8 mouse cellular contexts compared by ENCODE assay signal in the genomic region with DNA sequence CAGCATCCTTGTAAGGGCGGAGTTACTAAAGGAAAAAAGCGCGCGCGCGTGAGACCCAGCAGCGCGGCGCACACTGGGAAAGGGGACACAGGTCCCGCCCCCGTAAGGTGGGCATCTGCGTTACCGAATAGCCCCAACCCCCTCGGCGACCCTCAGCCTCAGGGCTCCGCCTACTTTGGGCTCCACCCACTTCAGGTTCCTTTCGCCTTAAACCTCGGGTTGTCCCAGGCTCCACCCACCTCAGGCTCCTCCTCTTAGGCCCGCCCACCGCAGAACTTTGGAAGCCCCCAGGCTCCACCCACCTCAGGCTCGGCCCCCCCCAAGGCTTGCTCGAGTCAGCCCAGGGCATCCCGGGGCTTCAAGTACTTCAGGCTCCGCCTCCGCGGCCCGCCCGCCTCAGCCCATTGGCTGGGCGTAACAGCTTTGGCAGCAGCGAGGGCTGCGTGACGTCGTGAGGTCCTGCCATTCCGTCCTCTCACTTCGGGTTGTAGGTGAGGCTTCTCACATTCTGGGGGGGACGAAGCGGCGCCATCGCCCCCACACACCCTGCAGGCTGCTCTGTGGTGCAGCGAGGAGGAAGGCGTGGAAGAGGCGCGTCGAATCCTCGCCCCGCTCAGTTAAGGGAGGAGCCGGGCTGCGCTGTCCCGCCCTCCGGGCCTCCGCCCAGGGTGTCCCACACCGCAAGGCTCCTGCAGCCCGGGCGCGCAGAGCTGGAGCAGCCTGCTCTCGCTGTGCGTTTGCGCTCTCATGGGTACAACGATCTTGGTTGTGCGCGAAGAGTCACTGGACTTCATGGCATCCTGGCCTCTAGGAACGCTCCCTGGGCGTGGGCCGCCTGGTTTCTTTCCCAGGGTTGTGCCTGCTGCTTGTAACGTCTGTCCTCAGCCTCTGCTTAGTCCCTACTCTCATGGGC. TPM values are rescaled to one million over a fixed set of nuclear protein-coding genes. Genes with fewer than 3 reads are reported as not detected.
DNase-seq lines count a peak whose midpoint lies in the region; ATAC-seq lines count a peak whose summit lies in the region.

No protein-coding gene starts in this region.

- ATAC-seq in hindbrain, embryonic 15.5 days (ENCODE audit: low FRiP score, low read depth), result peak; percentile 100

- peak overlapping the region; percentile 76 for H3K4me3 ChIP-seq in hindbrain, embryonic 15.5 days

- WGBS in hindbrain, embryonic 15.5 days, result under 1% methylated on average over 65 of the region's 65 CpGs

- DNase-seq in T-cell, adult 2 months (ENCODE audit: low spot score), result peak; percentile 95
- DNase-seq in cerebellum, postnatal 36 days, result peak; percentile 89 to 93
- DNase-seq in frontal cortex, postnatal 36 days (ENCODE audit: low spot score in 2 of 2), result peak; percentile 91 to 94
- peak; percentile 93 for DNase-seq in left cerebral cortex, adult 11 months (ENCODE audit: low spot score)
- peak; percentile 98 for DNase-seq in lung, postnatal 4 days
- peak; percentile 94 for DNase-seq in retina, postnatal 7 days (ENCODE audit: low read depth, low spot score)
- DNase-seq in urinary bladder, adult 2 months (ENCODE audit: low spot score), result peak; percentile 86

- H3K27me3 ChIP-seq in hindbrain, embryonic 15.5 days, result no peaks in the 10 kb centered on the region

- H3K9me3 ChIP-seq in hindbrain, embryonic 15.5 days, result no peaks in the 10 kb centered on the region

- peaks cover 10% of the 10 kb centered on the region for H3K4me1 ChIP-seq in hindbrain, embryonic 15.5 days (replicated peaks)

- H3K9ac ChIP-seq in hindbrain, embryonic 15.5 days, result peak overlapping the region; percentile 61

- H3K27ac ChIP-seq in hindbrain, embryonic 15.5 days (replicated peaks), result peak overlapping the region; percentile 81

- no peaks in the 10 kb centered on the region for H3K36me3 ChIP-seq in hindbrain, embryonic 15.5 days

- H3K4me2 ChIP-seq in hindbrain, embryonic 15.5 days, result peak overlapping the region; percentile 89

RNA-seq across cellular contexts. Expression of a gene that starts 44.6 kb away (rescaled TPM):
- polyA plus RNA-seq in hindbrain, embryonic 15.5 days (2015; fragmentation: Nextera tagmentation; extraction: Ambion mirVana), result 16.2 and 16.9 TPM in 2 replicates
- 11.0 and 11.9 TPM in 2 replicates for polyA plus RNA-seq in urinary bladder, adult 2 months (2012; rRNA removed)

Comparison
In these comparisons a context has a peak if more than half of its experiments do, and no peak if none do; other contexts are left out.
1. Peak in every context shown above with its lines: DNase-seq, ATAC-seq, H3K4me3 ChIP-seq and H3K27ac ChIP-seq.